Mouse (Mus musculus): ENCODE data around the gene Cftr. TPM values are rescaled to one million over a fixed set of nuclear protein-coding genes. Genes with fewer than 3 reads are reported as not detected.

The Cftr gene
- polyA plus RNA-seq, 1 experiment from 2014 or later, result not detected

DNA sequence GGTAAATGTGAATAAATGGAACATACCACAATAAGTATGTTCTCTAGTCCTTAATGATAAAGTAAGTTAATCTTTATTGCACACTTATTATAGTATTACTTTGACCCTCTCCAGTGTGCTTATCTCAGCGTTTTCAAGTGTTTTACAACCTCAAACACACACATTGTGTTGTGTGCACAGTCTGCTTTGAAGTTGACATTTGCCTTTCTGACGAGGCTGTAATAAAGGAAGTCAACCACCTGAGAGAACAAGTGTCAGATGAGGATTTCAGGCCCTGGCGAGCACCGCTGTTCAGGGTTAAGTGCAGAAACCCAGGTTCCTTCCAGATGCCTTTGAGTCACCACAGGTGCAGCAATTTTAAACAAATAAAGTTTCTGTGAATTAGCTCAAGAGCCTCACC, 78.0 kb downstream of the Cftr start:
- Histone ChIP-seq H3K36me3 (ENCODE audit: inconsistent target) (no peaks in the 10 kb centered on the region), H3K27ac (no peak overlapping the region), H3K79me2 (ENCODE audit: inconsistent target) (no peaks in the 10 kb centered on the region), H3K4me3 (ENCODE audit: inconsistent target) (no peak overlapping the region)
- WGBS (ENCODE audit: missing documents), result 69% methylated on average over 4 of the region's 4 CpGs

DNA sequence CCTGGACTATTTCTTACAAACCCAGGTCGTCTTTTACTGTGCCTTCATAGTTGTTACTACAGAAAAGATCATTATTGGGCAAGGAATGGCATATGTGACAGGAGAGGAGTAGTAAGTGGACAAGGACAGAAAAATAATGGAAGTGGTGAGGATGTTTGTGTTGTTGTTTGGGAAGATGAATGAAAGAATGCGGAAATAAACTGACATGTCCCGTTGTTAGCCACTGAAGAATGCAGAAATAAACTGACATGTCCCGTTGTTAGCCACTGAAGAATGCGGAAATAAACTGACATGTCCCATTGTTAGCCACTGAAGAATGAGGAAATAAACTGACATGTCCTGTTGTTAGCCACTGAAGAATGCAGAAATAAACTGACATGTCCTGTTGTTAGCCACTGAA, 84.1 kb downstream of the Cftr start:
- H3K4me3 ChIP-seq (ENCODE audit: inconsistent target), result no peak overlapping the region
- WGBS (ENCODE audit: missing documents), result 64% methylated on average over 5 of the region's 5 CpGs
- no peaks in the 10 kb centered on the region for H3K36me3 ChIP-seq (ENCODE audit: inconsistent target)
- no peak overlapping the region for H3K27ac ChIP-seq
- H3K79me2 ChIP-seq (ENCODE audit: inconsistent target), result no peaks in the 10 kb centered on the region

DNA sequence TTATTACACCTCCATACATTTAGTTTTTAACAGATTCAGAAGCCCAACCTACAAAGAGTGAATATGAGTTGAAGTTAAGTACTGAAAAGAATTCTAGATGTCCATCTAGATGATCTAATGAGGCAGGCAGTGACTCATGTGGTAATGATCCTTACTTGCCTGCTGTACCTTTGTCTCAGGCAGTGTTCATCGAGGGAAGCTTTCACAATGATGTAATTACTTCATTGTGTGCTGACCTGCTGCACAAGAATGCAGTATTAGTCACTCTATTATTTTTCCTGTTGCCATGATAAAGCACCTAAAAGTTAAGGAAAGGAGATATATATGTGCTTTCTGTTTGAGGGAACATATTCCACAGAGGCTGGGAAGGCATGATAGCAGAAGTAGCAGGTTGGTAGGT, 100.5 kb downstream of the Cftr start:
- Histone ChIP-seq H3K36me3 (ENCODE audit: inconsistent target) (no peaks in the 10 kb centered on the region), H3K79me2 (ENCODE audit: inconsistent target) (no peaks in the 10 kb centered on the region), H3K4me3 (ENCODE audit: inconsistent target) (no peak overlapping the region), H3K27ac (no peak overlapping the region)
- 0% methylated on average over 1 of the region's 1 CpGs for WGBS (ENCODE audit: missing documents)

DNA sequence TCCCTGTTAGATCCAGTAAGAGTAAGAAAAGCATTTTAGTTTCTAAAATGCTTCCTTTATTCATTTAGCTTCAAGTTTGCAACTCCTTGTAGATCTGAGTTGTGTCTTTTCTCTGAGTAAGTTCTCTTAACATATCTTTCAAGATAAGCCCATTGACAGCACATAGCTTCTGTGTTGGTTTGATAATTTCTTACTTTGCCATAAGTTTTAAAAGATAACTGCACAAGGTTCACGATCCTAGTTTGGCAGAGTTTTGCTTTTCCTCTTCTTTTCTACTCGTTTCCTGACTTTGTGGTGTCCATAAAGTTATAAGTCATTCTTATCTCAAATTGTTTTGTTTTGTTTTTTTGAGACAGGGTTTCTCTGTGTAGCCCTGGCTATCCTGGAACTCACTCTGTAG, 130.3 kb downstream of the Cftr start:
- H3K79me2 ChIP-seq (ENCODE audit: inconsistent target), result no peaks in the 10 kb centered on the region
- WGBS (ENCODE audit: missing documents), result 37% methylated on average over 2 of the region's 2 CpGs
- H3K4me3 ChIP-seq (ENCODE audit: inconsistent target), result no peak overlapping the region
- no peak overlapping the region for H3K27ac ChIP-seq
- H3K36me3 ChIP-seq (ENCODE audit: inconsistent target), result no peaks in the 10 kb centered on the region

DNA sequence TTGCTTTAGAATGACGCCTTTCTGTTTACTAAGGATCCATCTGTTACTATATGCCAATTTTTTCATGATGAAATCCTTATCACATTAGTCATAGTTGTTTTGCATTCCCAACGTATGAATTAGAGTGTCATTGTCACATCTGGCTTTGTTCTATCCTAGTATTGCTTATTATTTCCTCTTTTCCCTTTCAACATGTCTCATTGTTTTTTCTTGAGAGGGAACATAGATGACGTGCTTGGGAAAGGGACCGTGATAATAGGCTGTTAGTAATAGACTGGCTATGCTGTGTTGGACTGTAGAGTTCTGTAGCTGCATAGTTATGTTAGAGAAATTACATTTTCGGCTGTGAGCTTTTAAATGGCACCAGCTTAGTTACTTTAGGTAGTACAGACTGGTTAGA, 131.6 kb downstream of the Cftr start:
- 79% methylated on average over 5 of the region's 5 CpGs for WGBS (ENCODE audit: missing documents)
- Histone ChIP-seq H3K4me3 (ENCODE audit: inconsistent target) (no peak overlapping the region), H3K36me3 (ENCODE audit: inconsistent target) (no peaks in the 10 kb centered on the region), H3K27ac (no peak overlapping the region), H3K79me2 (ENCODE audit: inconsistent target) (no peaks in the 10 kb centered on the region)

DNA sequence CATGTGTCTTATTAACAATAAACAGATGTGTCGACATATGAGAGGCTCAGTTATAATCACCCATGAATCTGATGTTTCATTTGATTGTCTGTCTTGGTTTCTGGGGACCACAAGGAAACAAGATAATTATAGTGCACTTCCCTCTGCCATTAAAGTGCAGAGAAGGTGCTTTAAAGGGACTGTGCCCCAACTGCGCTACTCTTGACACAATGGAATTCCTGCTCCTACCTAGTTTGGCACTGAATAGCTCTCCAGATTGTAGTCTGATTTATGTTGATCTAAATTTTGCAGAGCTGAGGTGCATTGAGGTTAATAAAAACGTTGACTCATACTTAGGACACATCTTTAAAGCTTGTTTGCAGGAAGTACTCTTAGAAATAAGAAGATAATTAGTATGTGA, 132.7 kb downstream of the Cftr start:
- no peaks in the 10 kb centered on the region for H3K79me2 ChIP-seq (ENCODE audit: inconsistent target)
- H3K27ac ChIP-seq, result no peak overlapping the region
- no peak overlapping the region for H3K4me3 ChIP-seq (ENCODE audit: inconsistent target)
- H3K36me3 ChIP-seq (ENCODE audit: inconsistent target), result no peaks in the 10 kb centered on the region
- 74% methylated on average over 3 of the region's 3 CpGs for WGBS (ENCODE audit: missing documents)

- H3K4me3 ChIP-seq (ENCODE audit: inconsistent target), result no peak overlapping the region
- H3K27ac ChIP-seq, result no peak overlapping the region
- H3K79me2 ChIP-seq (ENCODE audit: inconsistent target), result no peaks in the 10 kb centered on the region
- 92% methylated on average over 4 of the region's 4 CpGs for WGBS (ENCODE audit: missing documents)
- no peaks in the 10 kb centered on the region for H3K36me3 ChIP-seq (ENCODE audit: inconsistent target)
Measured at GRCm38 (mm10) chr6:18305130-18305529, 134.6 kb downstream of the Cftr start.

DNA sequence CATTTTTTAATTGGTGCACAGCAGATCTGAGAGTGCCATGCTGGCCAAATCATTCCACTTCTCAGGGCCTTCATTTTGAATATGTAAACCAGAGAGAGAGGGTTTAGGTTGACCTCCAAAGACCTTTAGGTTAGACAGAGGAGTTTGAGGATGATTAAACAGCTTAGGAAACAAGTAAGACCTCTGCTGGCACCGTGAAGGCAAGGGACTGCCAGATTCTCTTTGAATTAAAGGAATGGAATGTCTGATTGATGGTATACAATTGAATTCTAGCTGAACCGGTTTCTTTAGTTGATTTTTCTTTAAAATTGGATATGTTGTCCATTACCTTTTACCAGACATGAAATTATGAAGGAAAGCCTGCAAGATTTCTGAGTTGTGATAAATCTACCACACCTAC, 140.5 kb downstream of the Cftr start:
- Histone ChIP-seq H3K27ac (no peak overlapping the region), H3K79me2 (ENCODE audit: inconsistent target) (no peaks in the 10 kb centered on the region), H3K4me3 (ENCODE audit: inconsistent target) (no peak overlapping the region), H3K36me3 (ENCODE audit: inconsistent target) (no peaks in the 10 kb centered on the region)
- WGBS (ENCODE audit: missing documents), result 48% methylated on average over 2 of the region's 2 CpGs

GRCm38 (mm10) chr6:18314365-18314943, 144.0 kb downstream of the Cftr start:
- 92% methylated on average over 3 of the region's 3 CpGs for WGBS (ENCODE audit: missing documents)
- no peaks in the 10 kb centered on the region for H3K79me2 ChIP-seq (ENCODE audit: inconsistent target)

GRCm38 (mm10) chr6:18322950-18323349, 152.5 kb downstream of the Cftr start:
- 100% methylated on average over 1 of the region's 1 CpGs for WGBS (ENCODE audit: missing documents)
- Histone ChIP-seq H3K4me3 (ENCODE audit: inconsistent target) (no peak overlapping the region), H3K36me3 (ENCODE audit: inconsistent target) (no peaks in the 10 kb centered on the region), H3K79me2 (ENCODE audit: inconsistent target) (no peaks in the 10 kb centered on the region), H3K27ac (no peak overlapping the region)

More at GRCm38 (mm10) chr6:18314365-18314943, 144.0 kb downstream of the Cftr start:
- no peak overlapping the region for H3K27ac ChIP-seq
- no peaks in the 10 kb centered on the region for H3K36me3 ChIP-seq (ENCODE audit: inconsistent target)
- no peak overlapping the region for H3K4me3 ChIP-seq (ENCODE audit: inconsistent target)

DNA sequence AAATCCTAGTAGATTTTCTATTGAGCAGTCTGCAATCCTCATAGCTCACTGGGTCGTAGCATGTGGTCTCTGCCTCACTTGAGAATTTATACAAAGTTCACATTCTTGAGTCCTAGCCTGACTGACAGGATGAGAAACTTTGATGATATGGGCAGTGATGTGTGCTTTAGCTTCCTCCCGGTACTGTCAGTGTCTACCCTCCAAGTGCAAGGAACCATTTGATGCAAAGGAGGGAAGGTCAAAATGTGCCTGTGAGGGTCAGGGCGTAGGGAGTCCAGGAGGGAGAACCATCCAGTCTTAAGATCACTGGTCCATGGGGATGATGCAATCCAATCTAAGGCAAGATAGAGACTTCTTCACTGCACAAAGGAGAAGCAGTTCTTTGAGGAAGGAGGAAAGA, 164.9 kb downstream of the Cftr start:
- Histone ChIP-seq H3K36me3 (ENCODE audit: inconsistent target) (no peaks in the 10 kb centered on the region), H3K4me3 (ENCODE audit: inconsistent target) (no peak overlapping the region), H3K79me2 (ENCODE audit: inconsistent target) (no peaks in the 10 kb centered on the region), H3K27ac (no peak overlapping the region)
- 85% methylated on average over 3 of the region's 3 CpGs for WGBS (ENCODE audit: missing documents)

DNA sequence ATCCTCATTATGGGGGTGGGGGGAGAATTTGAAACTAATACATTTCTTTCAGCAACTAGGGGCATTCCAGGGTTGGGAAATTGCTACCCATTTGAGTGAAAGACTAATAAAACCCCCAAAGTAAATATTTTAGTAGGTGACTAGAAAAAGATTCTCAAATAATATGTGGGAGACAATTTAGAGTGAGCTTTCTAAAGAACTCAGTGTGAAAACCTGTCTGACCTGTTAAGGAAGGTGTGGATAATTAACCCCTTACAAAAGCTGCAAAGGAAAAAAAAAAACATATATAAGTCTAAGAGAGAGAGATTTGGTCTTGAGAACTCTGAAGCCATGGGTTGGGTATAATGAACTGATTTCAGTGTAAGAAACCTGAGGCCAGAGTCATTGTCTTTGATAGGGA, 167.8 kb downstream of the Cftr start:
- Histone ChIP-seq H3K4me3 (ENCODE audit: inconsistent target) (no peak overlapping the region), H3K36me3 (ENCODE audit: inconsistent target) (no peaks in the 10 kb centered on the region), H3K79me2 (ENCODE audit: inconsistent target) (no peaks in the 10 kb centered on the region), H3K27ac (no peak overlapping the region)

DNA sequence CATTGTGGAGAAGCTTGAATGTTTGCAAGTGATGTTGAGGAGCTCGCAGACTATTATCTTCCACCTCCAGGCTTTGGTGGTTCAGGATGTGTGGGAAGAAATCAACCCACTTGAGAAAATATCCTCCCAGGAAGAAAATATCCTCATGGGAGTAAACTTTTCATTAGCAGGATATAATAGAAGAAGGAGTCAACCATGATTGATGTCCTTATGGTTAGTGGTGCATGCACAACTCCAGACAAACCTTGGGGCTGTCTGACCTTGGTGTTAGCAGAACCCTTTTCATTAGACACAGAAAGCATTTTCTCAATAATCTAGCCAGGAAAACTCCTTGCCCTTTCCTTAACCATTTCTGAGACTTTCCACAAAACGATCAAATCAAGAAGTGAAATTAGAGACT, 173.8 kb downstream of the Cftr start:
- Histone ChIP-seq H3K4me3 (ENCODE audit: inconsistent target) (no peak overlapping the region), H3K36me3 (ENCODE audit: inconsistent target) (no peaks in the 10 kb centered on the region), H3K79me2 (ENCODE audit: inconsistent target) (no peaks in the 10 kb centered on the region), H3K27ac (no peak overlapping the region)
- WGBS (ENCODE audit: missing documents), result 93% methylated on average over 2 of the region's 2 CpGs

DNA sequence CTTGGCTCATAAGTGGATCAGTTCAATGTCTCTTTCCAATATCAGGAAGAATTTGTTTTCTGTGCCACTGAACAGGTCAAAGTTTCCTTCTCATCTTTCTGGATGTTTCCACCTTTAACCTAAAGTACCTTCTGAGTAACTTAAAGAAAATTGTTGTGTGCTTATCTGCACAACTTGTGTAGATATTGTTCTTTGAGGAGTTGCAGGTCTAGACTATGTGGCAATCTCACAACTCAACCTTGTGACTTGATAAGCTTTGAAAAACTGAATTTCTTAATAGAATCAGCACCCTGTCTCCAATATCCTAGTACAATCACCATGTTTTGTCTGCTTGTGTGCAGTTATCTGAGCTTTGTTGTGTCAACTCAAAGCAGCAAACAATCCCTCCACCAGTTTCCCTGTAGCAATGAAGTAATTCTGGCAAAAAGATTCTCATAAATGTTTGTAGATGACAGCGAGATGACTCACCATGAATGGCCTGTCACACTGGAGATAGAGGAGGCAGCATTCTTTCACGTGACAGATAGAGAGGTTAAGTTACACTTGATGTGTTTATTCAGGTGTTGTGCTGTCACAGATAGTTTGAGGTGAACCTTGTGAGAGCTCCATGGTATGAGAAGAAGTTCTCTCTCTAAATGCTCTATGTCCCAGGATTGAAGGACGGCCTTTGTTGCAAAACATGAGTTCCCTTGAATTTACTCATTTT, 178.8 kb downstream of the Cftr start:
- WGBS (ENCODE audit: missing documents), result 88% methylated on average over 3 of the region's 3 CpGs
- Histone ChIP-seq H3K4me3 (ENCODE audit: inconsistent target) (no peak overlapping the region), H3K36me3 (ENCODE audit: inconsistent target) (no peaks in the 10 kb centered on the region), H3K27ac (no peak overlapping the region), H3K79me2 (ENCODE audit: inconsistent target) (no peaks in the 10 kb centered on the region)

GRCm38 (mm10) chr6:18360154-18360553, 189.7 kb downstream of the Cftr start:
- H3K36me3 ChIP-seq (ENCODE audit: inconsistent target), result no peaks in the 10 kb centered on the region
- H3K79me2 ChIP-seq (ENCODE audit: inconsistent target), result no peaks in the 10 kb centered on the region
- no peak overlapping the region for H3K4me3 ChIP-seq (ENCODE audit: inconsistent target)
- 92% methylated on average over 1 of the region's 1 CpGs for WGBS (ENCODE audit: missing documents)
- H3K27ac ChIP-seq, result no peak overlapping the region

- Histone ChIP-seq H3K27ac (no peak overlapping the region), H3K4me3 (ENCODE audit: inconsistent target) (no peak overlapping the region), H3K36me3 (ENCODE audit: inconsistent target) (no peaks in the 10 kb centered on the region), H3K79me2 (ENCODE audit: inconsistent target) (no peaks in the 10 kb centered on the region)
Measured at GRCm38 (mm10) chr6:18360955-18361354, 190.5 kb downstream of the Cftr start.

Data from macrophage (primary cell).